Mouse (Mus musculus) CH12.LX (cell line): ENCODE measurements at regions not wholly inside any gene's neighbourhood (a gene's known extent, or its start where the extent isn't known, plus 50 kb on each side); places are given as distances from the start of the nearest gene placed in this dataset.

Source experiments
- DNase-seq: peaks from one replicate; pipeline ENCODE4 v3.0.0-alpha.2; 2013; ENCODE audit errors: extremely low read depth
- H3K27ac ChIP-seq: 2 replicates; pipeline ENCODE4 v1.5.1; 2012; ENCODE audit warnings: low read depth, mild to moderate bottlenecking, control low read depth, moderate library complexity; ENCODE audit not compliant: insufficient read depth
- H3K27me3 ChIP-seq: replicated peaks from 2 replicates; pipeline ENCODE3; 2012; ENCODE audit warnings: inconsistent platforms
- H3K36me3 ChIP-seq, 2 experiments: replicated peaks in 1 of 2; 2 replicates each; pipeline versions ENCODE3 to v1.6.1; 2012; ENCODE audit warnings: inconsistent platforms in 1 of 2, low read length in 1 of 2, mild to moderate bottlenecking in 1 of 2, mixed read lengths in 1 of 2, moderate library complexity in 1 of 2; ENCODE audit not compliant: control insufficient read depth in 1 of 2, insufficient read depth in 1 of 2
- H3K4me1 ChIP-seq, 2 experiments: 2 replicates each; pipeline ENCODE4 v1.6.1; 2012; ENCODE audit warnings: inconsistent platforms in 1 of 2, moderate library complexity in 1 of 2; ENCODE audit not compliant: insufficient read depth in 2 of 2, control insufficient read depth in 1 of 2
- H3K4me2 ChIP-seq: 2 replicates; pipeline ENCODE4 v1.6.1; 2012; ENCODE audit warnings: low read depth, mild to moderate bottlenecking, control low read depth; ENCODE audit not compliant: poor library complexity, insufficient read depth, severe bottlenecking
- H3K4me3 ChIP-seq, 3 experiments: fragments of 150-350 bp in 1 of 3; sonication (generic) in 1 of 3; replicated peaks in 1 of 3; 2 replicates each; pipeline versions ENCODE3 to v1.5.1; 2011 to 2012; ENCODE audit warnings: low read depth in 2 of 3, low read length in 2 of 3, mild to moderate bottlenecking in 2 of 3, moderate library complexity in 2 of 3, control low read depth in 1 of 3, improper control_type of control experiment in 1 of 3, inconsistent platforms in 1 of 3, mixed read lengths in 1 of 3; ENCODE audit not compliant: poor library complexity in 1 of 3
- H3K79me2 ChIP-seq: replicated peaks from 2 replicates; pipeline ENCODE4 v1.6.1; 2012; ENCODE audit warnings: mild to moderate bottlenecking, moderate library complexity; ENCODE audit not compliant: control insufficient read depth, poor library complexity, insufficient read depth, severe bottlenecking; ENCODE audit errors: extremely low read depth
- H3K9ac ChIP-seq: 2 replicates; pipeline ENCODE4 v1.6.1; 2012; ENCODE audit warnings: low read depth, mild to moderate bottlenecking, control low read depth, moderate library complexity; ENCODE audit not compliant: insufficient read depth
- H3K9me3 ChIP-seq: replicated peaks from 2 replicates; pipeline ENCODE3; 2012; ENCODE audit warnings: low read length, inconsistent platforms, mixed read lengths
- BHLHE40 ChIP-seq: IDR thresholded peaks from 2 replicates; pipeline ENCODE4 v1.6.1; 2011; ENCODE audit warnings: mild to moderate bottlenecking, low read depth, low read length, improper control_type of control experiment
- CHD2 ChIP-seq: IDR thresholded peaks from 2 replicates; pipeline ENCODE4 v1.6.1; 2011; ENCODE audit warnings: low read length, improper control_type of control experiment
- EP300 ChIP-seq: IDR thresholded peaks from 2 replicates; pipeline ENCODE4 v1.6.1; 2011; ENCODE audit warnings: low read length, improper control_type of control experiment
- ETS1 ChIP-seq: conservative IDR thresholded peaks from 2 replicates; pipeline ENCODE4 v1.6.1; 2012; ENCODE audit warnings: low read depth, mild to moderate bottlenecking, inconsistent platforms, low read length, improper control_type of control experiment, moderate library complexity
- GABPA ChIP-seq: IDR thresholded peaks from 2 replicates; pipeline ENCODE4 v1.6.1; 2012; ENCODE audit warnings: low read depth, low read length, improper control_type of control experiment, inconsistent platforms; ENCODE audit not compliant: insufficient replicate concordance
- HCFC1 ChIP-seq: IDR thresholded peaks from 2 replicates; pipeline ENCODE4 v1.6.1; 2012; ENCODE audit warnings: low read depth, mild to moderate bottlenecking, inconsistent platforms, low read length, improper control_type of control experiment
- JUN ChIP-seq: IDR thresholded peaks from 2 replicates; pipeline ENCODE4 v1.6.1; 2011; ENCODE audit warnings: low read depth, mild to moderate bottlenecking, low read length, improper control_type of control experiment, moderate library complexity; ENCODE audit not compliant: insufficient read depth
- KAT2A ChIP-seq: IDR thresholded peaks from 2 replicates; pipeline ENCODE4 v1.6.1; 2012; ENCODE audit warnings: low read length, improper control_type of control experiment, inconsistent platforms; ENCODE audit not compliant: insufficient replicate concordance
- MAFK ChIP-seq: IDR thresholded peaks from 2 replicates; pipeline ENCODE4 v1.6.1; 2011; ENCODE audit warnings: low read length, improper control_type of control experiment; ENCODE audit not compliant: insufficient replicate concordance
- MAX ChIP-seq: IDR thresholded peaks from 2 replicates; pipeline ENCODE4 v1.6.1; 2011; ENCODE audit warnings: low read length, improper control_type of control experiment
- MAZ ChIP-seq: IDR thresholded peaks from 2 replicates; pipeline ENCODE4 v1.6.1; 2012; ENCODE audit warnings: low read depth, mild to moderate bottlenecking, inconsistent platforms, low read length, improper control_type of control experiment, moderate library complexity
- MEF2A ChIP-seq: IDR thresholded peaks from 2 replicates; pipeline ENCODE4 v1.6.1; 2014; ENCODE audit warnings: low read depth, mild to moderate bottlenecking, inconsistent platforms, low read length, improper control_type of control experiment, borderline replicate concordance
- NELFE ChIP-seq: IDR thresholded peaks from 2 replicates; pipeline ENCODE4 v1.6.1; 2011; ENCODE audit warnings: low read depth, low read length, improper control_type of control experiment
- NRF1 ChIP-seq: IDR thresholded peaks from 2 replicates; pipeline ENCODE4 v1.6.1; 2014; ENCODE audit warnings: low read depth, mild to moderate bottlenecking, inconsistent platforms, low read length, improper control_type of control experiment, moderate library complexity
- POLR2A ChIP-seq: IDR thresholded peaks from 2 replicates; pipeline ENCODE4 v1.6.1; 2011; ENCODE audit warnings: low read depth, mild to moderate bottlenecking, improper control_type of control experiment, low read length
- RAD21 ChIP-seq: IDR thresholded peaks from 2 replicates; pipeline ENCODE4 v1.6.1; 2011; ENCODE audit warnings: low read depth, mild to moderate bottlenecking, low read length, improper control_type of control experiment, moderate library complexity
- SMC3 ChIP-seq: IDR thresholded peaks from 2 replicates; pipeline ENCODE4 v1.6.1; 2011; ENCODE audit warnings: low read depth, low read length, improper control_type of control experiment
- TCF12 ChIP-seq: IDR thresholded peaks from 2 replicates; pipeline ENCODE4 v1.6.1; 2014; ENCODE audit warnings: low read depth, mild to moderate bottlenecking, inconsistent platforms, low read length, improper control_type of control experiment
- USF2 ChIP-seq: conservative IDR thresholded peaks from 2 replicates; pipeline ENCODE4 v1.6.1; 2011; ENCODE audit warnings: low read depth, low read length, improper control_type of control experiment
- ZC3H11A ChIP-seq: IDR thresholded peaks from 2 replicates; pipeline ENCODE4 v1.6.1; 2012; ENCODE audit warnings: low read depth, mild to moderate bottlenecking, inconsistent platforms, low read length, improper control_type of control experiment
- ZKSCAN1 ChIP-seq: IDR thresholded peaks from 2 replicates; pipeline ENCODE4 v1.6.1; 2012; ENCODE audit warnings: low read depth, inconsistent platforms, low read length, improper control_type of control experiment, borderline replicate concordance
- ZMIZ1 ChIP-seq: IDR thresholded peaks from 2 replicates; pipeline ENCODE4 v1.6.1; 2012; ENCODE audit warnings: low read depth, mild to moderate bottlenecking, inconsistent platforms, low read length, improper control_type of control experiment
- ZNF384 ChIP-seq: IDR thresholded peaks from 2 replicates; pipeline ENCODE4 v1.6.1; 2012; ENCODE audit warnings: low read depth, low read length, improper control_type of control experiment, inconsistent platforms
- dilution Hi-C: fragments of 300-500 bp; cut with MboI; formaldehyde crosslinking; loops from 2 replicates; pipeline ENCODE4 v1.14.3; 2020; ENCODE audit warnings: low sequenced_read_pairs; ENCODE audit not compliant: extremely low pct_unique_long_range_greater_than_20kb, extremely low pct_ligation_motif_present
- in situ Hi-C: fragments of 300-500 bp; cut with MboI; formaldehyde crosslinking; loops from 3 replicates; pipeline ENCODE4 v1.14.3; 2019; ENCODE audit warnings: low sequenced_read_pairs, low pct_ligation_motif_present, low pct_unique_long_range_greater_than_20kb, mixed read lengths

DNA sequence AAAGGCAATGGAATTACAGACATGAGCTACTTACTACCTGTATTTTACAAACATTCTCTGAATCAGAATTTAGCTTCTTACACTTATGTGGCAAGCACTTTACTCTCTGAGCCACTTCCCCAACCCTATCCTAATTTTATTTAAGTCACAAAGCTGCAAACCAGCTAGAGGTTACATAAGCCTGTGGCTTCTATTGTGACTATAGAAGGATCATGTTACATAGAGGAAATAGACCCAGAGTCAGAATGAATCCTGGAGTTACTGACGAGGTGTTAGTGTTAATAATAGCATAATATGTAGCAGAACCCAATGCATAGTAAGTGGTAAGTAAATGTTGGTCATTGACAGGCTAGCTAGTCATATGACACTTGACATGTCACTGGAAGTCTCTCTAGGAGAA, 337.7 kb downstream of the Inhba start:
- dilution Hi-C loops, result no loop called here
- Histone ChIP-seq H3K9me3 (no peaks in the 10 kb centered on the region), H3K4me3 (no peak overlapping the region), H3K4me2 (no peak overlapping the region), H3K27me3 (no peaks in the 10 kb centered on the region), H3K79me2 (no peaks in the 10 kb centered on the region), H3K9ac (no peak overlapping the region), H3K27ac (no peak overlapping the region), H3K4me1 (peaks cover 0 to 4% of the 10 kb centered on the region in 2 experiments; a peak in 1 of 4 replicates), H3K36me3 (no peaks in the 10 kb centered on the region)
- in situ Hi-C loops, result no loop called here
- DNase-seq, result peak; percentile 2
- no peak for TF ChIP-seq NELFE
- no peak for TF ChIP-seq ETS1
- TF ChIP-seq USF2, result no peak
- TF ChIP-seq POLR2A, result no peak
- no peak for TF ChIP-seq MAX

DNA sequence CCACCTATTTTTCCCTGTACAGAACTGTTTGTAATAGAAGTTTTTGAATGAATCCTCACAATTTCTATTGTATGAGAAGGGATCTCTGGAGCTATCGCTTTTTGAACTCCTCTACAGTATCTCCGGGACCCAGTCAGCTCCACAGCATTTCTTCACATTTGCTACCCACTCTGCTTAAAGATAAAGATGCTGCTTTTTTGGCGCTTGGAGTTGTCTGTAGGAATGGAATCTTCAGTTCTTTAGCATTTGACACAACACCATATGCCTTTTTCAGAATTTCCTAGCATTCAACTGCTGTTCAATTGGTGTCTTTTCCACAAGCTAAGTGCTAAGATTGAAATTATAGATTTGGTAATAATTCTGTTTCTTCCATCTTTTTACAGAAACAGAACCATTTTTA, 338.4 kb downstream of the Inhba start:
- H3K4me2 ChIP-seq, result no peak overlapping the region
- dilution Hi-C loops (no loop called here), in situ Hi-C loops (no loop called here)
- H3K36me3 ChIP-seq, result no peaks in the 10 kb centered on the region
- no peak overlapping the region for H3K4me3 ChIP-seq
- no peak for DNase-seq
- H3K4me1 ChIP-seq, result peaks cover 0 to 4% of the 10 kb centered on the region in 2 experiments; a peak in 1 of 4 replicates
- no peak for TF ChIP-seq EP300
- TF ChIP-seq RAD21, result no peak
- no peak for TF ChIP-seq JUN
- no peak for TF ChIP-seq ZMIZ1
- no peak for TF ChIP-seq KAT2A
- no peak for TF ChIP-seq MAFK
- TF ChIP-seq MEF2A, result no peak
- TF ChIP-seq GABPA, result no peak
- no peak for TF ChIP-seq ZKSCAN1
- TF ChIP-seq TCF12, result no peak
- no peak for TF ChIP-seq CHD2
- no peak for TF ChIP-seq ZNF384
- TF ChIP-seq ZC3H11A, result no peak
- no peak for TF ChIP-seq SMC3
- no peak for TF ChIP-seq NRF1
- TF ChIP-seq MAZ, result no peak
- no peak for TF ChIP-seq HCFC1
- TF ChIP-seq ETS1, result no peak
- no peak for TF ChIP-seq BHLHE40
- TF ChIP-seq POLR2A, result no peak
- H3K9me3 ChIP-seq, result no peaks in the 10 kb centered on the region
- H3K79me2 ChIP-seq, result no peaks in the 10 kb centered on the region
- no peaks in the 10 kb centered on the region for H3K27me3 ChIP-seq
- H3K9ac ChIP-seq, result no peak overlapping the region
- H3K27ac ChIP-seq, result no peak overlapping the region
